Mouse (Mus musculus) ES-Bruce4 (cell line): ENCODE results near the gene Gm12184. TPM values are rescaled to one million over a fixed set of nuclear protein-coding genes. Genes with fewer than 3 reads are reported as not detected.
"Not testable (repeated sequence)": the region's sequence is repeated elsewhere in the genome, so short reads cannot be mapped to it uniquely, and the experiment has no call there.

Experiments used
- H3K27ac ChIP-seq: 2 replicates; pipeline ENCODE4 v1.5.1; 2012; ENCODE audit warnings: low read length, inconsistent platforms; ENCODE audit not compliant: insufficient read depth
- H3K27me3 ChIP-seq: 2 replicates; pipeline ENCODE4 v1.6.1; 2012; ENCODE audit warnings: mild to moderate bottlenecking, low read length, inconsistent platforms; ENCODE audit not compliant: control insufficient read depth, poor library complexity, insufficient read depth, severe bottlenecking
- H3K36me3 ChIP-seq: 2 replicates; pipeline ENCODE4 v1.6.1; 2012; ENCODE audit warnings: inconsistent platforms, mild to moderate bottlenecking, low read length, moderate library complexity; ENCODE audit not compliant: control insufficient read depth, poor library complexity, insufficient read depth, severe bottlenecking
- H3K4me1 ChIP-seq: one replicate; pipeline ENCODE4 v1.8.1; 2011; ENCODE audit warnings: low read length; ENCODE audit not compliant: control insufficient read depth, insufficient read depth
- H3K4me3 ChIP-seq: 2 replicates; pipeline ENCODE4 v1.5.1; 2011; ENCODE audit warnings: low read depth, mild to moderate bottlenecking, low read length
- H3K9ac ChIP-seq: 2 replicates; pipeline ENCODE4 v1.6.1; 2012; ENCODE audit warnings: low read depth, mild to moderate bottlenecking, inconsistent platforms; ENCODE audit not compliant: poor library complexity, severe bottlenecking
- H3K9me3 ChIP-seq: replicated peaks from 2 replicates; pipeline ENCODE4 v1.6.1; 2012; ENCODE audit warnings: mild to moderate bottlenecking, low read length, inconsistent platforms; ENCODE audit not compliant: control insufficient read depth, poor library complexity, insufficient read depth, severe bottlenecking
- CTCF ChIP-seq: IDR thresholded peaks from one replicate; pipeline ENCODE4 v1.8.1; 2011; ENCODE audit warnings: low read depth, low read length
- EP300 ChIP-seq: IDR thresholded peaks from 2 replicates; pipeline ENCODE4 v1.6.1; 2011; ENCODE audit warnings: low read depth, low read length; ENCODE audit not compliant: insufficient read depth
- POLR2A ChIP-seq: IDR thresholded peaks from one replicate; pipeline ENCODE4 v1.8.1; 2011; ENCODE audit warnings: low read length; ENCODE audit not compliant: insufficient read depth
- polyA plus RNA-seq: library from polyadenylated mRNA; stranded (reverse); fragments of >200 nt; gene quantifications from 2 replicates; pipeline ENCODE4 v1.2.4, GENCODE M21; 2011; ENCODE audit warnings: low read depth; ENCODE audit not compliant: missing spikeins, insufficient read depth, insufficient read length

The Gm12184 gene
- polyA plus RNA-seq, 1 experiment, result 88.5 TPM

GRCm38 (mm10) chr11:48797287-48797686, 29.2 kb downstream of the Gm12184 start:
- Histone ChIP-seq H3K4me3 (no peak overlapping the region), H3K27ac (no peak overlapping the region), H3K36me3 (peaks cover 17% of the 10 kb centered on the region), H3K9me3 (no peaks in the 10 kb centered on the region), H3K9ac (peak overlapping the region; percentile 97; the same call in 1 of the 2 replicates), H3K4me1 (peaks cover 3% of the 10 kb centered on the region), H3K27me3 (no peaks in the 10 kb centered on the region)
- TF ChIP-seq EP300 (no peak), CTCF (no peak), POLR2A (no peak)

- peaks cover 7% of the 10 kb centered on the region for H3K36me3 ChIP-seq
- H3K4me3 ChIP-seq, result no peak overlapping the region
- no peaks in the 10 kb centered on the region for H3K9me3 ChIP-seq
- no peaks in the 10 kb centered on the region for H3K27me3 ChIP-seq
- H3K27ac ChIP-seq, result no peak overlapping the region
- H3K9ac ChIP-seq, result no peak overlapping the region
- peaks cover 3% of the 10 kb centered on the region for H3K4me1 ChIP-seq
- TF ChIP-seq CTCF, result peak; percentile 18
- no peak for TF ChIP-seq POLR2A
Observed at GRCm38 (mm10) chr11:48796290-48796689, 30.2 kb downstream of the Gm12184 start.

GRCm38 (mm10) chr11:48795221-48795620, 31.2 kb downstream of the Gm12184 start:
- TF ChIP-seq POLR2A (no peak), EP300 (no peak), CTCF (no peak)
- H3K4me1 ChIP-seq, result peaks cover 3% of the 10 kb centered on the region
- H3K27ac ChIP-seq, result no peak overlapping the region
- no peaks in the 10 kb centered on the region for H3K9me3 ChIP-seq
- H3K36me3 ChIP-seq, result no peaks in the 10 kb centered on the region
- H3K4me3 ChIP-seq, result no peak overlapping the region
- no peaks in the 10 kb centered on the region for H3K27me3 ChIP-seq
- no peak overlapping the region for H3K9ac ChIP-seq

DNA sequence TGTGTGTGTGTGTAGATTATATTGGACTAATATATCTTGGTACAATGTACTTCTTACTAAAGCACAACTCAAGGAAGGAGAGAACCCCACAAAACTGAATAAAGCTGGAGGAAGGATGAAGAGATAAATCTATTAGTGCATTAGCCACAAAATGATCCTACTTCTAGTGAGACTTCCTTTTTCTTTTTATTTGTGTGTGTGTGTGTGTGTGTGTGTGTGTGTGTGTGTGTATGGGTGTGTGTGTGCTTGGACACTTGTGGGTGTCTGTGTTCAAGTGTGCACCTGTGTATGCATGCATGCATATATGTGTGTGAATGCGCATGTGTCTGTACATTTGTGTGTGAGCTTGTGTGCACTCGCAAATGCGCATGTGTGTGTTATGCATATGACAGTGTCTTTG, 33.3 kb downstream of the Gm12184 start:
- no peak for TF ChIP-seq EP300
- TF ChIP-seq POLR2A, result no peak
- TF ChIP-seq CTCF, result no peak
- no peak overlapping the region for H3K27ac ChIP-seq
- H3K9me3 ChIP-seq, result no peaks in the 10 kb centered on the region
- H3K9ac ChIP-seq, result no peak overlapping the region
- no peaks in the 10 kb centered on the region for H3K27me3 ChIP-seq
- H3K4me1 ChIP-seq, result peaks cover 3% of the 10 kb centered on the region
- H3K4me3 ChIP-seq, result no peak overlapping the region
- H3K36me3 ChIP-seq, result no peaks in the 10 kb centered on the region

GRCm38 (mm10) chr11:48791894-48792293, 34.6 kb downstream of the Gm12184 start:
- not testable (repeated sequence) for H3K9me3 ChIP-seq, H3K27ac ChIP-seq, H3K27me3 ChIP-seq, H3K9ac ChIP-seq, H3K4me1 ChIP-seq, H3K4me3 ChIP-seq, H3K36me3 ChIP-seq

GRCm38 (mm10) chr11:48790946-48791345, 35.5 kb downstream of the Gm12184 start:
- no peak overlapping the region for H3K27ac ChIP-seq
- H3K36me3 ChIP-seq, result no peaks in the 10 kb centered on the region
- no peaks in the 10 kb centered on the region for H3K27me3 ChIP-seq
- no peaks in the 10 kb centered on the region for H3K9me3 ChIP-seq
- peak overlapping the region; percentile 46 for H3K9ac ChIP-seq
- no peaks in the 10 kb centered on the region for H3K4me1 ChIP-seq
- H3K4me3 ChIP-seq, result peak overlapping the region; percentile 31; the same call in 1 of the 2 replicates
- TF ChIP-seq POLR2A, result no peak
- no peak for TF ChIP-seq EP300
- TF ChIP-seq CTCF, result no peak
